Mouse (Mus musculus): ENCODE measurements around the gene Taf4.

- TF ChIP-seq POLR2A (IDR thresholded peaks at IDR 0.05; ENCODE audit: insufficient read length, low read depth) (no peak), TCF3 (IDR thresholded peaks at IDR 0.05; ENCODE audit: insufficient read length, low read depth) (no peak), MYOG (IDR thresholded peaks at IDR 0.05; ENCODE audit: control insufficient read depth in 1 of 3, insufficient read depth in 1 of 3, insufficient read length in 2 of 3, low read depth in 2 of 3) (no peak), SRF (IDR thresholded peaks at IDR 0.05; ENCODE audit: control insufficient read depth, insufficient read length, low read depth) (no peak), USF1 (IDR thresholded peaks at IDR 0.05; ENCODE audit: low read depth) (no peak), MYOD1 (IDR thresholded peaks at IDR 0.05; ENCODE audit: control insufficient read depth in 1 of 3, insufficient read length in 2 of 3, low read depth in 2 of 3) (no peak), REST (IDR thresholded peaks at IDR 0.05; ENCODE audit: insufficient read depth, insufficient read length) (no peak), MAX (IDR thresholded peaks at IDR 0.05; ENCODE audit: low read depth) (no peak), TCF12 (IDR thresholded peaks at IDR 0.05; ENCODE audit: insufficient read depth, poor library complexity, severe bottlenecking) (no peak)
These were observed 98.8 kb downstream of the Taf4 start for GRCm38 (mm10) chr2:179877551-179878215.
